Mouse (Mus musculus): ENCODE measurements around the gene Mrpl45.
A peak's percentile ranks its signal among the peaks of the same experiment; 100 is the strongest.

DNA sequence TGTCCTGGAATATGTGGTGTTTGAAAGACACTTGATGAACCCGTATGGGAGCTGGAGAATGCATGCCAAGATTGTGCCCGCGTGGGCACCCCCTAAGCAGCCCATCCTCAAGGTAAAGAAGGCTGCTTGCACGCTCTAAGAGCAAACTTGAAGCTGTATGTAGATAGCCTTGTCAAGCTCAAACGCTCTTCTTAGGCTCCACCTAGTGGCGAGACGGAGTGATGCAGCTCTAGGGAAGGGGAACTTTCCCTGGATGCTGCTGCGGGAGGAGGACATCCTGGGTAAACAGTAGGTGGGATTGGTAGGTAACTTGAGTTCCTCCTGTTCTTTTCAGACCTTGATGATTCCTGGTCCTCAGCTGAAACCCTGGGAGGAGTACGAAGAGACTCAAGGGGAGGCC, 12.6 kb downstream of the Mrpl45 start:
- TF ChIP-seq POLR2A (IDR thresholded peaks at IDR 0.05; ENCODE audit: low read depth, low read length): no peak
- TF ChIP-seq CTCF (IDR thresholded peaks at IDR 0.05; ENCODE audit: extremely low read depth, insufficient read length, insufficient replicate concordance, low read depth, low read length): peak; percentile 82; the same call in 1 of the 2 replicates

Data from small intestine, adult 2 months (tissue).